Mouse (Mus musculus): ENCODE measurements at regions not wholly inside any gene's neighbourhood (a gene's known extent, or its start where the extent isn't known, plus 50 kb on each side); places are given as distances from the start of the nearest gene placed in this dataset.
A peak's percentile ranks its signal among the peaks of the same experiment; 100 is the strongest.

DNA sequence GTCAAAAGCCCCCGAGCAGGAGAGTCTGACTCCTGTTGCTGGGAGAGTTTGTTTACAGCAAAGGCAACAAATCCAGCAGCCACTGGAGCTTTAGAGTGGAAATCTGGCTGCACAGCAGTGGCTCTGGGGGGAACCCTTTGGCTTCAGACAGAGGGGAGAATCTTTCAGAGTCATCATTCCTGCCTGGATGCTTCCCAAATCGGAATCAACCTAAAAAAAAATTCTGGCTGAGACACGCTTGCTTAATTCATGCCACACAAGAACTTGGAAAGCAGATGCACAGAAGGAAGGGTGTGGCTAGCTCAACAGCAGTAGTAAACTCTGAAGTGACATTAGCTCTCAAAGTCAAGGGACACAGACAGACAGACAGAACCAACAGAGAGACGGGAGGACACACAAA, 175.8 kb upstream of the Nfe2l3 start:
- DNase-seq, result no peak

DNA sequence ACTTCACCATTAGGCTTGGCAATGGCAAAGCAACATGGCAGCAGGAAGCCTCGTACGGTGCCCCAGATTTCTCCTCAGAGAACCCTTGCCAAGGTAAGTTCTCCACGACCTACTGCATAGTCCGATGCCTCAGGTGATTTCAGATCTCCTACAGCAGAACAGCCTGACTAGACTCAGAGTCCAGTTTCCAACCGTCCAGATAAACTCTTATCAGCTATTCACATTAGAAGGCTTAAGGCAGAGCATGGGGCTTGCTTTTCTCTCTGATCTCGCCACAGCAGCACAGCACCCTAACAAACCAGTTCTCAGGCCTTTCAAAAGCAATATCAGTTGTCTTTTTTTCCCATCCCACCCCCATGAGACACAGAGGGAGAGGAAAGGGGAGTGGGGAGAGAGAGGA, 174.9 kb upstream of the Nfe2l3 start:
- DNase-seq, result no peak

DNA sequence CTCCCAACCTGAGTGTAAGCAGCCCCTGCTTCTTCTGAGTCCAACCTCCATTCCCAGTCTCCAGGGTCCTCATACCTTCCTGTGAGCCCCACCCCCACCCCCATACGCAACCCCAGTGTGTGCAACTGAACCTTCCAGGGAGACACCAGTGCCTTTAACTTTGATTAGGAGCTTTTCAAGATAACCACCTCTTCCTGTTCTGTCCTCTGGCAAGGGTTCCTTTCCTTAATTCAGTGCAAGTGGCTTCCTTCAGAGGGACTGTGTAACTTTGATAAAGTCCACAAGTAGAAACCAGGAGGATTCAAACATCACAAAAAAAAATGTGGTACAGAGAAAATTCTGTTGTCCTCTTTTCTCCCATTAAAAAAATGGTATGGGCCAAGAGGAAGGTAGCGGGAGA, 174.2 kb upstream of the Nfe2l3 start:
- DNase-seq, result no peak

DNA sequence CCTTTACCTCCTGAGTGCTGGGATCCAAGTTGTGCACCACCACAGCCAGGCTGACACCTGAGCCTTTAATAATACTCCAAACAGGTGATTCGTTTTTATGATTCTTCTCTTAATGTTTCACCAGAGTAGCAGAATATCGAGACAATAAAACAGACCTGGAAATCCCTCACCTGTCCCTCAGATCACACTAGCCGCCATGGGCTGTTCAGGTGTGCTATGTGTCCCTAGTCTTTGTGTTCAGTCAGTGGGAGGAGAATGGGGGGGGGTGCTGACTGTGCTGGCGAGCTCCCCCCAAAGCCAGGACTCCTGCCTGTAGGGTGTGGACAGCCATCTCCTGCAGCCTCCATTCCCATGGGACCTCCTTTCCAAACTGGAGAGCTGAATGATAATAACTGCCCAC, 168.9 kb upstream of the Nfe2l3 start:
- DNase-seq, result no peak

DNA sequence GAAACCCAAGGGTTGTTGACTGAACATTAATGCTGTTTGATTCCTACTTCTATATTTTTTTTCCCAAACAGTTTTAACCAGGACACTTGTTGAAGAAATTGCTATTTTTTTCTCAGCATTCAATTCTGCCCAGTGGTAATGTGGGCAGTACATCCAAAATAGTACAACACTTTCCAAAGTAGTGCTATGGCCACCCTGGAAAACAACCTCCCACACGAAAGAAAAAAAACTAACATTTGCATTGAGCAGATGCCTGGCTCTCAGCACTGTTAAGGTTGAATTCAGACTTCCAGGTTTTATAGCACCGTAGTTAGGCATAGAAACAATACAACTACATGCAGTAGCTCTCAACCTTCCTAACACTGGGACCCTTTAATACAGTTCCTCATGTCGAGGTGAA, 167.1 kb upstream of the Nfe2l3 start:
- no peak for DNase-seq

DNA sequence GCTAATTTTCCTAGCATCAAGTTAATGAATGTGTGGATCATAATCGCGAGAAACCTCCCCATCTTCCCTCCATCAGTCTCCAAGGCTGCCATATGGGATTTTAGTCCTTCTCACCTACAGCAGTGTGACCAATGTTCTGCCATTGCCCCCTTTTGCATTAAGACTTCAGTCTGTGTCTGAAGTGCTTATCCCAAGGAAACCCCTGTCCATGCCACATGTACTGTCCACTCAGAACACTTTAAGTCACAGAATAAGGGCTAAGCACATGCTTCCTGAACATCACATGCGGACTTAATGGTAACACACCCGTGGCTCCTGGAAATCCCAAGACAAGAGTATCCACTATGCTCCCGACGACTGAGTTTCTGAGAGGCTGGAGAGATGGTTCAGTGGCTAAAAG, 165.7 kb upstream of the Nfe2l3 start:
- DNase-seq, result no peak

DNA sequence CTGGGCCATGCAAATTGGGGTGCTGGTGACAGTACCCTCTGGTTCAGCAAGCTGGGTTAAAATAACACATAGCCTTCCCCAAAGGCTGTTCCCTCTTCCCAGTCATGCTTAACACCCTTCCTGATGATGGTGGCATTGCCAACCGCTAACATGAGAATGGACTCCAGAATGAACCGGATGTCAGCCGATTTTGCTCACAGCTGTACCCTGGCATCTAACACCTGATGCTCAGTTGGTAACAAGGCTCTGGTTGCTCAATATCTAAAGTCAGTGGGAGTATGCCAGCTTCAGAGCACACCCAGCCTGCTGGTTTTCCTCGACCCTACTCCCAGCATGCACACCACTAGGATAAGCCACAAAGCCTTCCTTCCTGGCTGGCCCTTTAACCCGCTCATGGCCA, 164.6 kb upstream of the Nfe2l3 start:
- DNase-seq, result no peak

DNA sequence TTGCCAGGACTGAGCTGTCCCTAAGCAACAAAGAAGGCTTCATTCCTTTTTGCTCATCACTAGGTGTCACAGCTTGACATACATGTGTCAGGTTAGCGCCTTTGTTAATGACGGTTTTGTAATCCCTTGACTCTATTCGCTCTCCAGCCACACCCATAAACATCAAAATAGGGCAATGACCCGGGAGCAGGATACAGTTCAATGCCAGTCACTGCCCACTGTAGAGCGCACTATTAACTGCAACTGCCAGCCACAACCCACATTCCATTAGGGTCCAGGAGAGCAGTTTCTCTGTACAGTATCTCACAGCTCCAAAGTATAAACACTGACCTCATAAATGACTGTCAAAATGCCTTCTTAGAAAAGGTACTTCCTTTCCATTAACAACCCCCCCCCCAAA, 163.5 kb upstream of the Nfe2l3 start:
- no peak for DNase-seq

DNA sequence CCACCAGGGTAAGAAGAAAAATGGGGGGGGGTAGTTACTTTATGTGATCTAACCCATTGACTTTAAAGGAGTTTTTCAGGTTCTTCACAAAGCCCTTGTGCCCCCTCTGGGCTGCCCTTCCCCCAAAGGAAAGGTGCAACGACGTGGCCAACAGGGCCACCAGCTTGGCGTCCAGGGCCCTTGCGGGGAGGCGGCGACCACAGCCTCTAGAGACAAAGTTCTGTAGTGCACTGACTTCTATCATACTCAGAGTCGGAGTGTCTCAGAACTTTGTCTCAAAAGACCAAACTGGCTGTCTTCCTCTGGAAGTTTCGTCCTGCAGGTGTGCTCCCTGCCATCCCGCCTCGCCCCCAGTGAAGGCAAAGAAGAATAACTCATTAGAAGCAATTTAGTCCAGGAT, 162.9 kb upstream of the Nfe2l3 start:
- DNase-seq, result peak; percentile 21

DNA sequence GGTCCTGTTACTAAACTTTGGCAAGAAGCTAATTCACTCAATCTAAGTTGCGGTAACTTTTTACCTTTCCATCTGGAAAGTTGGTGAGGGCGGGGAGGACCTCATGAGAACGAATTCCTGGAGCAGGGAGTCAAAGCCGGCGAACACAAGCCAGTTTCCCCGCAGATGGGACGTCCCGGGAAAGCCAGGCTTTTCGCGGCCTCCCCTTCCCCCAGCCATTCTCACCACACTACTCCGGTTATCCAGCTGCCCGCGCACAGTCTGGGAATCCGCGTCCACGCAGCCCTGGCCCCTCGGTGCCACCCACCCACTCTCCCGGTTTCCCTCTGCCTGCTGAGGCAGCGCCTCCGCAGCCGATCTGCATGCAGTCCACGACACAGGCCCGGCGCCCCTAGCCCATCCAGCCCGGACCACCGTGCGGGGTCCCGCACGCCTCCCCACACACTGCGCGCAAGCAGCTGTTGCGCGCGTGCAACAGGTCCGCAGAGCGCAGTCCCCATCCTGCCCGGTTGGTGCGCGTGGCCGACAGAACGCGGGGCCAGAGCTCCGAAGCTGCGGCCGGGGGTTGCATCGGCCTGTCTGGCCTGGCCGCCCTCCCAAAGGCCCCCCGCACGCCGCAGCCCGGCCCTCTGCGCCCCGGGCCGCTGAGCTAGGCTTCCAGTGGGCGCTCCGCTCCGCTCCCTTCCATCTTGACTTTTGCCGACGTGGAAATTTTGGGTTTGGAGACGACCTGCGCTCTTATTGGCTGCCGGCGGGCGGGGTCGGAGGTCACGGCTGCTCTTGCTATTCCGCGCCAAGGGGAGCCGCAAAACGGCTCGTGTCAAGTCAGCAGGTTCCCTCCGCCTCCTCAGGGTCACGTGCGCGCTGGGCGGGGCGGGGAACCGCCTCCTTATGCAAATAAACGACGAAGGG, 162.0 kb upstream of the Nfe2l3 start:
- peak; percentile 96 for DNase-seq

DNA sequence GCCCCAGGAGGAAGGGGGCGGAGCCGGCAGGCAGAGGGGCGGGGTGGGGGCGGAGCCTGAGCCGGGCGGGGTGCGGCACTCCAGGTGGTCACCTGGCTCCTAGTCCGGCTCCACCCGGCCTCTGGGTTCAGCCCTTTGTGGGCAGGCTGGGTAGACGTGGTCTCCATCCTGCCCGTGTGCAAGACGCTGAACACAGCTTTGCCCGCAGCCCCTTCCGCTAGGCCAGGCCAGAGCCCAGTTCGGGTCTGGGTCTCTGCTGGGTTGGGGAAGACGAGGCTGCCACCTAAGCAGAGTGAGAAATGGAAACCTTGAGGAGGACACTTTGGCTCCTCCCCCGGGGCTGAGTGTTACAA, 161.4 kb upstream of the Nfe2l3 start:
- DNase-seq, result no peak

DNA sequence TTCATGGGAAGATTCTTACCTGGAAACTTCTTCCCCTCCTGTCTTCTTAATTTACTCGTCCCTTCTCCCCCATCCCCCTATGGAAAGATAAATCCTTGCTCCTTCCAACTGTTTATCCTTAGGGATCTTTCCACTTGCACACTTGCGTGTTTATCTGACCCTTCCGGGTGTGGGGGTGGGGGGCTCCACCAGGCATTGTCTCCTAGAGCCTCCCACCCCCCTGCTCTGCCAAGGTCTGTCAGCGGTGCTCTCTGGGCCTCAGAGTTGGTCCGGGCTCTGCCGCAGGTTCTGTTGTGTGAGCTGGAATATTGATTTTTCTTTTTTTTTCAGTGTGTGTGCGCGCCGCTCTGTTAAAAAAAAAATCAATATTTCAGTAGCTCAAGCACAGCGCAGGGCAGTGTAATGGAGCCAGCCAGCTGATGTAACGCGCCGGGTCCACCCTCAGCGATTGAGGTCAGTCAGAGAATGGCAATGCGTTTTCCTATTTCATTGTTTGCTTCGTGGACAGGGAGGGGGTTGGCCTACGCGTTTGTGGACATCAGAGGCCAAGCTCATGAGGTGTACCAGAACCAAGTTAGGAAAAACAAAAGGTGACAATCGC, 160.2 kb upstream of the Nfe2l3 start:
- peak; percentile 15 for DNase-seq

DNA sequence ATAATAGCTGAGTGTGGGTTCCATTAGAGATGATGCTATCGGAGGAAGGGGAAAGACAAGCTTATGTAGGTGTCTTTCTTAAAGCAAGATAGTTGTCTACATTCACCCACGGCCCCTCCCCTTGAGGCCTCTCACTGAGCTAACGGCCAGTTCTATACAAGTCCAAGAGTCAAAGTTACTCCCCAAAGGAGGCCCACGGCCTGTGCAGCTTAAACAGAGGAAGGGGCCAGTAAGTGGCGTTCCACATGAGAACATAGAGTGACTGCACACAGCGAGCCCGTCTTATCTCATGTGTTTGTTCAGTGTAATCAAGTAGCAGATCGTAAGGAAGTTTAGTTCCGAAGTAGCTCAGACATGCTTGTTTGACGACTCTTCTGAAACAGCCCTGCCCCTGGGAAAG, 153.0 kb upstream of the Nfe2l3 start:
- DNase-seq, result no peak

DNA sequence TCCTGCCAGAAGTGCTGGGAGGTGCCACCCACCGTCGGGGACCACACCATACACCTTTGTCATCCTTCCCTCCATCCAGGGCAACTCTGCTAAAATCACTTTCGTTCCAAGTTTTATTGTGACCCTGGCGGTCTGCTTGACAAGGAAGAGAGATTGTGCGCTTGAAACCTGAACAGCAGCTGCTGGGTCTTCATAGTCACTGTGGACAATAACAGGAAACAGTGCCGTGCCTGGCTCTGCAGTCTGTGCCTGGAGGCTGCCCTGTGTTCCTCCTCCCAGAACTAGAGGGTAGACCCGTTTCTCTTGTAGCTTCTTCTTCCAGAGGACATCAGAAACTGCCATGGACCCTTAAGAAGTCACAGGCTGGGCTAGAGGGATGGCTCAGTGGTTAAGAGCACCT, 152.2 kb upstream of the Nfe2l3 start:
- DNase-seq, result no peak

DNA sequence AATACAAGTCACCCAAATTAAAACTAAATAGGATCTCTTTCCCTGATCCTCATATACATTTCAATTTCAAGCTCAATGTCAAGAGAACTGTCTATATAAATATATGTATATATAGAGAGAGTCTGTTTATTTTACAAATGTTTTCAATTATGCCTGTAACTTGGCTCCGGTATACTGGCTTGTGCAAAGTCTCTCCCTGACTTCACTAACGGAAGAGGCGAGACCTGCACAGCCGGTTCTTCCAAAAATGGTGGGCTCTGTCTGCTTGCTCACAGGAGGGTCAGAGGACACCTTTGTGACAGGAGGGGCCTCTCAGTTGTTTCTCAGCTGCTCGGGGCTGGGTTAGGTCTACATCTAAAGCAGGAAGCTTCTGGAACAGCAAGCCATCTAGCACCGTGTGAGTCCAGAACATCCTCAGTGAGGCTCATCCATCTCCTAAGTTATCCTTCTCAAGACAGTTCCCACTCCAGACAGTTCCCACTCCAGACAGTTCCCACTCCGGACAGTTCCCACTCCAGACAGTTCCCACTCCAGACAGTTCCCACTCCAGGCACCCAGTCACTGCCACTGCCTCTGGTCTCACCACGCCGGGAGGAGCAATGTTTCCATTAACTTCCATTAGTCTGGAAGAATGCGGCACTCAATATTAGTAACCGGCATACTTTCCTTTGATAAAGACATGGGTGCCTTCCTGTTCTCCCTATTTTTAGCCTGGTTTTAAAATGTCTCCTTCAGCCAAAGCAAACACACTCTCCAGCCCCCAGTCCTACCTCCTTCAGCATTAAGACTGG, 148.4 kb upstream of the Nfe2l3 start:
- DNase-seq, result no peak

DNA sequence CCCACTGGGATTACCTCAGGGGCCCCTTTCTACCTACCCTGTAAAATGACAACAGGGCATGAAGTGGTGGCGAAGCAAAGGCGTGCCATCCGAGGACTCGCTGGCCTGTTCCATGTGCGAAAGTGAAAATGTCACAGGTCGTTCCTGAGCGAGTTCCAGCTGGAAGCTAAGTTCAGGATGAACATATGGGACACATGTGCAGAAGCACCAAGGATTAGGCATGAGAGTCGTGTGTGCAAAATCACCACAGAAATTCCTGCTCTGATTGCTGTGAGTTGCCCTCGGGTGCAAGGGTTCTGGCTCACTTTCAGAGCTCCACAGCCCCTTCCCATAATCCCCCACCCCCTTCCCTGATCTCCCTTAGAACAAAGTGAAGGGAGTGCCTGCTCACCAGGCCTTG, 147.6 kb upstream of the Nfe2l3 start:
- no peak for DNase-seq

DNA sequence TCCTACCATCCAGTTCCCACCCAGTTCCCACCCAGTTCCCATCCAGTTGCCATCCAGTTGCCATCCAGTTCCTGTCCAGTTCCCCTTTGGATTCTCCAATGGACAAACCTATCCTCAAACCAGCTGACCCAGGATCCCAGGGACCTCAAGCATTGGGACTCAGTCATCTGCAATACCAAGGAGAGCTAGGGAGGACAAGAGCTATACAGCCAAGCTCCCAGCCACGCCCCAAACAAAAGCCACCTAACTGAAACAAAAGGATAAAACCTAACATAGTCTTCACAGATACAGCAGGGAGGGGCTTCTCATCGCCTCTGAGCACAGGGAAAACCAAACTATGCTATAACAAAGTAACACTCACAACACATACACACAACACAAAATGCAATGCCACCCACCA, 145.6 kb upstream of the Nfe2l3 start:
- DNase-seq, result no peak

DNA sequence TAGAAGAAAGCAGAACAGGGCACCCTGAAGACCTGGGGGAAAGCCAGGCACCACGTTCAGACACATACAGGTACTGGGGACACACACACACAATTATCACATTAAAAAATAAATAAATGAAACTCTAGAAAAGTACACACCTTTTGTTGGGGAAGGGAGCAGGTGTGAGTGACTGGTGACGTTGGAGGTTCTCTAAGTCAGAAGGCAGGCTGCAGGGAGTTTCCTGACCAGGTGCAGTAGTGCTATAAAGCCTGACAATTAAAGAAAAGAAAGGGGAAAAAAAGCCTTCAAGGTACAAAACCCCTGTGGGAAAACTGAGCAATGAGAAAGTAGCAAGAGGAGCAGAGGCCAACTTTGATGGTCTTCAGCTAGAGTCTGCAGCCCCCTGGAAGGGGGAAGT, 145.1 kb upstream of the Nfe2l3 start:
- DNase-seq, result no peak

DNA sequence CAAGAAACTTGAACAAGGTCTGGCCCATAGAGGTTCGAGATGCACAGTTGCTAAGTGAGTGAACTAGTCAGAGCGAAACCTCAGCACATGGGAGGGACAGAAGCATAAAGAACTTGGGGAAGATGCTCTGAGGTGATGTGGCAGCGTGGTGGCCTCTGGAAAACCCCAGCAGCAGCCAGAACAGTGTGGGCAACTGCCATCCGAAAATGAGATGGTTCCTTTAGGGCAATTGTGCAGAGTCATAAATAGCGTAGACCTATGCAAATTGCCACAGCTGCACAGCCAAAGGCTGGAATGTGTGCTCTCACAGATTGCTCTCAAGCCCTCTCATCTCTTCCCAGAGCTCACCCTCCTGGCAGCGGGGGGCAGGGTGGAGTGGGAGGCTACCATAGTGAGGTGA, 144.7 kb upstream of the Nfe2l3 start:
- no peak for DNase-seq

DNA sequence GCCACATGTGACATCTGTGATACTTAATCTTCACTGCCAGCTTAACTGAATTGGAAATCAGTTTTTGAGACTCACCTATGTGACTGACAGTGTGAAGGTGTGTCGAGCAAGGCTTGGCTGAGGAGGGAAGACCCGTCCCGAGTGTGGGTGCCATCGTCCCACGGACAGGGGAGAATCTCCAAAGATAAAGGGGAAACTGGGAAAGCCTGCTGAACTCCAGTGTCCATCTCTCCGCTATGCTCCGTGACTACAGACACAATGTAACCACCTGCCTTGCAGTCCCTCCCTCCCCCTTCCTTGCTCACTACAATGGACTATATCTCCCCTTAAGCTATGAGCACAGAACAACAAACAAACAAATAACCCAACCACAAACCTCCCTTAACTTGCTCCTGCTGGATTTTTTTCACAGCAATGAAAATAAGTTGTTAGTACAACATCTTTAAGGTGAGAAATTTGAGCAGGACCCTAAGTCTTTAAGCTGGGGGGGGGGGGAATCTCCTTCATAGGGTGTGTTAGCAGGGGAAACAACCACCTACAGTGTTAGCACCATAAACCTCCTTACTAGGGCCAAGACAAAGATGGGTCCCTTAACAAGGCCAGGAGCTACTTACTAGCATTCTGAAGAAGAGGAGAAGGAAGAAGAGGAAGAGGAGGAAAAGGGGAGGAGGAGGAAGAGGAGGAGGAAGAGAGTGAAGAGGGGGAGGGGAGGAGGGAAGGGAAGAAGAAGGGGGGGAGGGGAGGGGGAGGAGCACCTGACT, 144.0 kb upstream of the Nfe2l3 start:
- no peak for DNase-seq

DNA sequence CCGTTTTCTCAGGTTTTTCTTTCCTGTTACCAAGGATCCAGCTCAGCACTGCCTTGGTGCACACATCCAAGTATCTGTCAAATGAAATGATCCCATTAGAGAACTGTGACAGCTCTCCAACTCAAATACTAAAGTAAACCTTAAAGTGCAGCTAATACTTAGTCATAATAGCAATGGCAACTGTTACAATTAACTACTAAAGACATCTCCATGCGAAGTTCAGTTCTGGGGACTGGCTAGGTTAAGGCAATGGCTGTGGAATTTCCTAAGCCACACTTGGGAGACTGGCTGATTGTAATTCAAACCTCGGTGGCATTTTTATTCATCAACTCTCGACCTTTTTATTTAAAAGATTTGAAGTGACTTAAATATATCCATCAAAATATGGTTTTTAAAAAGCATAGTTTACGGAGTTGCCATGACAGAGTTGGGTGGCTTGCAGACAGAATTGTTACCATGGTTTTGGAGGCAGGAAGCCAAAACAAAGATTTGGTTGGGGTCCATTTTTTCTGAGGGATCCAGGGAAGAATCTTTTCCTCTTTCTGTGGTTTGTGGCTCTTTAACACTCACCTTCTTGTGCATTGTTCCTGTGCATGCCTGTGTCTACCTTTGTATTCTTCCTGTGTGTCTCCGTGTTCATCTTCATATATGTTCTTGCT, 143.3 kb upstream of the Nfe2l3 start:
- DNase-seq, result no peak

DNA sequence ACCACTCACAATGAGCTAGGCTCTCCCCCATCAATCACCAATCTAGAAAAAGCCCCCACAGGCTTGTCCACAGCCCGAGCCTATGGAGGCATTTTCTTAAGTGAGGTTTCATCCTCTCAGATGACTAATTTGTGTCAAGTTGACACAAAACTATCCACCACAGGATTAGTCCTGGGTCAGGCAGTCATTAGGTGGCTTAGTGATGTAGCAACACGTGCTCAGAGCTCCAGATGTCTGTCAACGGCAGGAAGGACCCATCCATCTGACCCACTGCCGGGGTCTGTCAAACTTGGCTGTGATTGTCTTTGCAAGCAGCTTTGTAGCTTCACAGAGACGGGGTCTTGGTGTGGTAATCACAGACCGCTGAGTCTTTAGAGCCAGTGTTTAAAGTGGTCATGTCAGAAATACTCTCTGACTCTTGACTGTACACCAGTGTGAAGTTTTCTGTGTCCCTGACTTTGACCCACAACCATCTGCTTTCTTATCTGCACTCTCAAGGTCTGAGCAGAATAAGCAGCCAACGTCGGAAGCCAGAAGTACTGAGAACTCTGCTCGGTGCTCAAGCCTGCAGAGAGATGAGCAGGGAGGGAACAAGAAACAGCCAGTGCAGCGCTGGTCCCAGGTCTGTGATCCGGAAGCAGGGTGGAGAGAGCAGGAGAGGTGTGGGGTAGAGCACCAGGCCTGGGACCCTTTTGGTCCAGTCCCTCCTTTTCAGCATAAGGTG, 131.6 kb upstream of the Nfe2l3 start:
- no peak for DNase-seq

Data from thymus, postnatal 14 days (tissue).